Mouse (Mus musculus) CH12.LX (cell line): ENCODE measurements around the gene Grid2.

Experiments
- CHD1 ChIP-seq: IDR thresholded peaks from 2 replicates; pipeline ENCODE4 v1.6.1; 2012; ENCODE audit warnings: low read depth, low read length, improper control_type of control experiment, inconsistent platforms
- ZNF384 ChIP-seq: IDR thresholded peaks from 2 replicates; pipeline ENCODE4 v1.6.1; 2012; ENCODE audit warnings: low read depth, low read length, improper control_type of control experiment, inconsistent platforms

DNA sequence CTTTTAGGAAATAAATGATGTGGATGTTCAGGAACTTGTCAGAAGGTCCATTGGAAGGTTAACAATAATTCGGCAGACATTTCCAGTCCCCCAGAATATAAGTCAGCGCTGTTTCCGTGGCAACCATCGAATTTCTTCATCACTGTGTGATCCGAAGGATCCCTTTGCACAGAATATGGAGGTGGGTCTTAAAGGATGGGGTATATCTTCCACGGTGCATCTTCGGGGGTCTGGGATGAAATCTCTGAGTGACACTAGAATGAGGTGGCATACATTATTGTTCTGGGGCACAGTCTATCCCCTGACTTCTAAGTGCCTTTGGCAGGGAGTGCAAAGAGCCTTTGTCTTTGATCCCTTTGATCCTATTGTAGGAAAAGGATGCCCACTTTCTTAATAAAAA, 808.2 kb downstream of the Grid2 start:
- TF ChIP-seq CHD1 (no peak), ZNF384 (no peak)
